Mouse (Mus musculus): ENCODE data around the gene Tspan33. TPM values are rescaled to one million over a fixed set of nuclear protein-coding genes. Genes with fewer than 3 reads are reported as not detected.

The Tspan33 gene
- polyA plus RNA-seq, 1 experiment, result 0.42 TPM

- no peak overlapping the region for H3K27ac ChIP-seq (ENCODE audit: insufficient read depth, low read depth, low read length)
- no peak for TF ChIP-seq POLR2A (IDR thresholded peaks at IDR 0.05; ENCODE audit: borderline replicate concordance, low read depth, low read length)
- no peak for TF ChIP-seq CTCF (IDR thresholded peaks at IDR 0.05; ENCODE audit: low read depth, low read length)
- no peak overlapping the region for H3K4me3 ChIP-seq (ENCODE audit: insufficient read depth, low read length)
- H3K4me1 ChIP-seq (ENCODE audit: control insufficient read depth, insufficient read depth, low read length), result peaks cover 14% of the 10 kb centered on the region
Measured at GRCm38 (mm10) chr6:29695975-29696374, 2.0 kb downstream of the Tspan33 start.

- peaks cover 17% of the 10 kb centered on the region for H3K4me1 ChIP-seq (ENCODE audit: control insufficient read depth, insufficient read depth, low read length)
- H3K27ac ChIP-seq (ENCODE audit: insufficient read depth, low read depth, low read length), result no peak overlapping the region
- no peak overlapping the region for H3K4me3 ChIP-seq (ENCODE audit: insufficient read depth, low read length)
- TF ChIP-seq POLR2A (IDR thresholded peaks at IDR 0.05; ENCODE audit: borderline replicate concordance, low read depth, low read length) (no peak), CTCF (IDR thresholded peaks at IDR 0.05; ENCODE audit: low read depth, low read length) (no peak)
Measured at GRCm38 (mm10) chr6:29697139-29697538, 3.1 kb downstream of the Tspan33 start.

- Histone ChIP-seq H3K4me1 (ENCODE audit: control insufficient read depth, insufficient read depth, low read length) (peaks cover 18% of the 10 kb centered on the region), H3K4me3 (ENCODE audit: insufficient read depth, low read length) (no peak overlapping the region), H3K27ac (ENCODE audit: insufficient read depth, low read depth, low read length) (no peak overlapping the region)
Measured at GRCm38 (mm10) chr6:29697548-29697947, 3.5 kb downstream of the Tspan33 start.

GRCm38 (mm10) chr6:29699085-29699745 lies 5.2 kb downstream of the Tspan33 start:
- H3K4me3 ChIP-seq (ENCODE audit: insufficient read depth, low read length), result no peak overlapping the region
- no peak overlapping the region for H3K27ac ChIP-seq (ENCODE audit: insufficient read depth, low read depth, low read length)
- peaks cover 22% of the 10 kb centered on the region for H3K4me1 ChIP-seq (ENCODE audit: control insufficient read depth, insufficient read depth, low read length)
- TF ChIP-seq CTCF (IDR thresholded peaks at IDR 0.05; ENCODE audit: low read depth, low read length) (no peak), POLR2A (IDR thresholded peaks at IDR 0.05; ENCODE audit: borderline replicate concordance, low read depth, low read length) (no peak)

More at GRCm38 (mm10) chr6:29697548-29697947, 3.5 kb downstream of the Tspan33 start:
- TF ChIP-seq POLR2A (IDR thresholded peaks at IDR 0.05; ENCODE audit: borderline replicate concordance, low read depth, low read length) (no peak), CTCF (IDR thresholded peaks at IDR 0.05; ENCODE audit: low read depth, low read length) (no peak)

- no peak for TF ChIP-seq POLR2A (IDR thresholded peaks at IDR 0.05; ENCODE audit: borderline replicate concordance, low read depth, low read length)
- TF ChIP-seq CTCF (IDR thresholded peaks at IDR 0.05; ENCODE audit: low read depth, low read length), result no peak
- H3K4me3 ChIP-seq (ENCODE audit: insufficient read depth, low read length), result no peak overlapping the region
- no peak overlapping the region for H3K27ac ChIP-seq (ENCODE audit: insufficient read depth, low read depth, low read length)
Measured at GRCm38 (mm10) chr6:29701051-29701450, 7.0 kb downstream of the Tspan33 start.

GRCm38 (mm10) chr6:29702126-29702525 lies 8.1 kb downstream of the Tspan33 start:
- H3K27ac ChIP-seq (ENCODE audit: insufficient read depth, low read depth, low read length), result 0 out of 2 replicates have a peak overlapping the region, but pooled peaks have one; percentile 20
- TF ChIP-seq CTCF (IDR thresholded peaks at IDR 0.05; ENCODE audit: low read depth, low read length), result no peak
- TF ChIP-seq POLR2A (IDR thresholded peaks at IDR 0.05; ENCODE audit: borderline replicate concordance, low read depth, low read length), result no peak
- H3K4me3 ChIP-seq (ENCODE audit: insufficient read depth, low read length), result no peak overlapping the region
- peaks cover 10% of the 10 kb centered on the region for H3K4me1 ChIP-seq (ENCODE audit: control insufficient read depth, insufficient read depth, low read length)

More at GRCm38 (mm10) chr6:29701051-29701450, 7.0 kb downstream of the Tspan33 start:
- H3K4me1 ChIP-seq (ENCODE audit: control insufficient read depth, insufficient read depth, low read length), result peaks cover 18% of the 10 kb centered on the region

- TF ChIP-seq CTCF (IDR thresholded peaks at IDR 0.05; ENCODE audit: low read depth, low read length) (no peak), POLR2A (IDR thresholded peaks at IDR 0.05; ENCODE audit: borderline replicate concordance, low read depth, low read length) (no peak)
- Histone ChIP-seq H3K4me3 (ENCODE audit: insufficient read depth, low read length) (no peak overlapping the region), H3K4me1 (ENCODE audit: control insufficient read depth, insufficient read depth, low read length) (peaks cover 9% of the 10 kb centered on the region), H3K27ac (ENCODE audit: insufficient read depth, low read depth, low read length) (no peak overlapping the region)
Measured at GRCm38 (mm10) chr6:29704143-29704542, 10.1 kb downstream of the Tspan33 start.

- Histone ChIP-seq H3K27ac (ENCODE audit: insufficient read depth, low read depth, low read length) (no peak overlapping the region), H3K4me3 (ENCODE audit: insufficient read depth, low read length) (no peak overlapping the region), H3K4me1 (ENCODE audit: control insufficient read depth, insufficient read depth, low read length) (0 out of 2 replicates have a peak, but pooled peaks cover under 1% of the 10 kb centered on the region)
- TF ChIP-seq POLR2A (IDR thresholded peaks at IDR 0.05; ENCODE audit: borderline replicate concordance, low read depth, low read length) (no peak), CTCF (IDR thresholded peaks at IDR 0.05; ENCODE audit: low read depth, low read length) (no peak)
Measured at GRCm38 (mm10) chr6:29707902-29708301, 13.9 kb downstream of the Tspan33 start.

GRCm38 (mm10) chr6:29711318-29711717 lies 17.3 kb downstream of the Tspan33 start:
- Histone ChIP-seq H3K4me3 (ENCODE audit: insufficient read depth, low read length) (no peak overlapping the region), H3K27ac (ENCODE audit: insufficient read depth, low read depth, low read length) (no peak overlapping the region), H3K4me1 (ENCODE audit: control insufficient read depth, insufficient read depth, low read length) (no peaks in the 10 kb centered on the region)
- TF ChIP-seq POLR2A (IDR thresholded peaks at IDR 0.05; ENCODE audit: borderline replicate concordance, low read depth, low read length) (no peak), CTCF (IDR thresholded peaks at IDR 0.05; ENCODE audit: low read depth, low read length) (no peak)

GRCm38 (mm10) chr6:29712011-29712584 lies 18.1 kb downstream of the Tspan33 start:
- TF ChIP-seq CTCF (IDR thresholded peaks at IDR 0.05; ENCODE audit: low read depth, low read length), result 0 out of 2 replicates have a peak, but pooled peaks have one; percentile 19
- no peak for TF ChIP-seq POLR2A (IDR thresholded peaks at IDR 0.05; ENCODE audit: borderline replicate concordance, low read depth, low read length)
- Histone ChIP-seq H3K4me1 (ENCODE audit: control insufficient read depth, insufficient read depth, low read length) (no peaks in the 10 kb centered on the region), H3K27ac (ENCODE audit: insufficient read depth, low read depth, low read length) (no peak overlapping the region), H3K4me3 (ENCODE audit: insufficient read depth, low read length) (no peak overlapping the region)

Measured in bone marrow macrophage, adult 2 months (primary cell).